Mouse (Mus musculus) thymus, adult 2 months (tissue): Measurements from ENCODE around the gene Paqr5. TPM values are rescaled to one million over a fixed set of nuclear protein-coding genes. Genes with fewer than 3 reads are reported as not detected.

Experiments used
- DNase-seq: peaks from one replicate; pipeline ENCODE4 v3.0.0; 2021
- H3K27ac ChIP-seq: fragments of 200-500 bp; 2 replicates; pipeline ENCODE4 v1.5.1; 2012; ENCODE audit warnings: low read length, control low read depth; ENCODE audit not compliant: control insufficient read depth, insufficient read depth
- H3K27me3 ChIP-seq: fragments of 200-500 bp; 2 replicates; pipeline ENCODE4 v1.6.1; 2012; ENCODE audit warnings: mild to moderate bottlenecking, low read length, moderate library complexity, mixed read lengths; ENCODE audit not compliant: control insufficient read depth, insufficient read depth
- H3K36me3 ChIP-seq: fragments of 200-500 bp; 2 replicates; pipeline ENCODE4 v1.6.1; 2012; ENCODE audit warnings: mild to moderate bottlenecking, low read length, moderate library complexity; ENCODE audit not compliant: control insufficient read depth, insufficient read depth
- H3K4me1 ChIP-seq: fragments of 200-500 bp; replicated peaks from 2 replicates; pipeline ENCODE4 v1.6.1; 2012; ENCODE audit warnings: low read length; ENCODE audit not compliant: control insufficient read depth, insufficient read depth
- H3K4me3 ChIP-seq: fragments of 200-500 bp; 2 replicates; pipeline ENCODE4 v1.5.1; 2012; ENCODE audit warnings: mild to moderate bottlenecking, low read length, control low read depth, moderate library complexity; ENCODE audit not compliant: control insufficient read depth, insufficient read depth
- CTCF ChIP-seq: fragments of 200-500 bp; IDR thresholded peaks from 2 replicates; pipeline ENCODE4 v1.5.1; 2012; ENCODE audit warnings: mild to moderate bottlenecking, control low read depth, low read length, moderate library complexity, borderline replicate concordance; ENCODE audit not compliant: control insufficient read depth, poor library complexity, insufficient read depth; ENCODE audit errors: extremely low read depth
- POLR2A ChIP-seq: fragments of 200-500 bp; IDR thresholded peaks from 2 replicates; pipeline ENCODE4 v1.6.1; 2012; ENCODE audit warnings: mild to moderate bottlenecking, low read length, control low read depth, moderate library complexity; ENCODE audit not compliant: control insufficient read depth, poor library complexity, insufficient read depth; ENCODE audit errors: extremely low read depth
- WGBS: fragments of 180-500 bp; shearing (Covaris S2); methylation state at CpG from one replicate; pipeline ENCODE4 v1.1.7; 2018; 5-methylcytosine and 5-hydroxymethylcytosine counted together
- polyA plus RNA-seq: library from polyadenylated mRNA; depleted of rRNA; stranded (reverse); fragments of >200 nt; gene quantifications from 2 replicates; pipeline ENCODE4 v1.2.3, GENCODE M21; 2012

The Paqr5 gene
- polyA plus RNA-seq, 1 experiment, result 5.3 TPM

DNA sequence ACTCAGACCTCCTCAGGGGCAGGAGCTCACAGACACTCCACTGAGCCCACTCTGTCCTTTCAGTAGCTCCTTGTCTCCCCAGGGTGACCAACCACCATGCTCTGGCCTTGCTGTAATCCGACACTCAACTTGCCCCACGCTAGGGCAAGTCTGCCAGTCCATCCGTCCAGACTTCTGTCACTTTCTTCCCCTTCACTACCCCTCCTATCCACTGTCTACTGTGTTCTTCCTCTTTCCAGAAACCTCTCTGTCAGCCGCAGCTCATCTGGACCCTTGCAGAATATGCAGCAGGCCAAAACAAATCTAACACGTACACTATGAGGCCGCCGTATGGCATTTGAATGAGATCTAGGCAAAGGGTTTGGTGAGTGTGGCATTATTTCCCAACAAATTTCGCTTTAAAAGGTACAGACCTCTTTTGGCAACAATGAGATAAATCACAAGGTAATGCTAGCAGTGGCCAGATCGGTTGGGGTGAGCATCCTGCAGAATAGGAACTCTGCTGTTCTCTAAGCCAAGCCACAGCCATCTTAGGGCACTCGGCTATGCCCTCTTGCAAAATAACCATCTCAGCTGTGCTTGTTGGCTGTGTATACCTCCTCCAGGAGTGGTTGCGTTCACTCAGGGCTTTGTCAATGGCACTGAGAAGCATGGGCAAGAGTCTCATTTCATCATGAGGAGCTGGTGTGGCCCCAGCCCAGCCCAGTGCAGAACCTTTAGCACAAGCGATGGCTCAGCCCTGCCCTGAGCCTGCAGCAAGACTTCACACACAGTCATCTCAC, 13.1 kb downstream of the Paqr5 start:
- TF ChIP-seq CTCF (no peak), POLR2A (no peak)
- H3K4me3 ChIP-seq, result no peak overlapping the region
- no peak for DNase-seq
- H3K27ac ChIP-seq, result no peak overlapping the region
- 71% methylated on average over 12 of the region's 12 CpGs for WGBS
- H3K27me3 ChIP-seq, result no peaks in the 10 kb centered on the region
- no peaks in the 10 kb centered on the region for H3K36me3 ChIP-seq
- H3K4me1 ChIP-seq, result no peaks in the 10 kb centered on the region

DNA sequence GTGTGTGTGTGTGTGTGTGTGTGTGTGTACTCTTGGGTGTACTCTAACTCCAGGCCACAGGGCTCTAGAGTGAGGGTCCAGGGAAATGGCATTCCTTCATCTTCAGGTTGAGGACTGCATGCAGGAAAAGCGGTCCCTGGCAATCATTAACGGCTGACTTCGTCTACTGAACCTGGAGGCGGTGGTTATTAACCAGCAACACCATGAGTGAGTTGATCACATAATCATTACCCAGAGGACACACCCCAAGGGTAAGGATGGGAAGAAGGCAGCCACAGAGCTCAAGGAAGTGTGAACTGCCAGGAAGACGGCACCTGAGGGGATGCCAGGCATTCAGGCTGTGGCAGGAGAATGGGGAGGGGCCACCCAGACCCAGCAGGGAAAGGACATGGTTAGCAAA, 18.3 kb downstream of the Paqr5 start:
- no peak overlapping the region for H3K4me3 ChIP-seq
- H3K27ac ChIP-seq, result no peak overlapping the region
- no peak for DNase-seq
- WGBS, result 94% methylated on average over 5 of the region's 5 CpGs
- no peaks in the 10 kb centered on the region for H3K36me3 ChIP-seq
- TF ChIP-seq POLR2A (no peak), CTCF (no peak)
- no peaks in the 10 kb centered on the region for H3K4me1 ChIP-seq
- H3K27me3 ChIP-seq, result no peaks in the 10 kb centered on the region

DNA sequence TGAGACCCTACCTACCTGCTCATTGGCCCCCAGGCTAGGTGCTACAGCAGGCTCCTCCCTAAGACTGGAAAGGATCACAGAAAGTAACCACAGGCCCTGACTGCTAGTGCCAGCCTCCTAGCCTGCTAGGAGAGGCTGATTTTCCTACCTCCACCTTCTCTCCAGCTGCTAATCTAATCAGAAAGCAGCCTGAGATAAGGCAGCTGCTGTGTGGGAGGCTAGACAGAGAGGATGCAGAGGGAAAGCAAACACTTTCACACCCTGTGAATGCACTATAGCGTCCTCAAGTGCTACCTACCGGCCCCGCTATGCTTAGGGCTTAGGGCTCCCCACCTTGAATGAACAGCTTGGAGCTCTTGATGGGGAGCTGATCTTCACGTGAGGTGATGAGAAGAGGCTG, 19.6 kb downstream of the Paqr5 start:
- Histone ChIP-seq H3K4me1 (no peaks in the 10 kb centered on the region), H3K27me3 (no peaks in the 10 kb centered on the region), H3K27ac (no peak overlapping the region), H3K36me3 (no peaks in the 10 kb centered on the region), H3K4me3 (no peak overlapping the region)
- TF ChIP-seq CTCF (no peak), POLR2A (no peak)
- 93% methylated on average over 4 of the region's 4 CpGs for WGBS
- DNase-seq, result no peak

- Histone ChIP-seq H3K36me3 (no peaks in the 10 kb centered on the region), H3K4me1 (no peaks in the 10 kb centered on the region), H3K27me3 (no peaks in the 10 kb centered on the region), H3K27ac (no peak overlapping the region), H3K4me3 (no peak overlapping the region)
- TF ChIP-seq POLR2A (no peak), CTCF (no peak)
- WGBS, result 92% methylated on average over 2 of the region's 2 CpGs
- no peak for DNase-seq
Observed at GRCm38 (mm10) chr9:62003611-62004010, 23.0 kb downstream of the Paqr5 start.

DNA sequence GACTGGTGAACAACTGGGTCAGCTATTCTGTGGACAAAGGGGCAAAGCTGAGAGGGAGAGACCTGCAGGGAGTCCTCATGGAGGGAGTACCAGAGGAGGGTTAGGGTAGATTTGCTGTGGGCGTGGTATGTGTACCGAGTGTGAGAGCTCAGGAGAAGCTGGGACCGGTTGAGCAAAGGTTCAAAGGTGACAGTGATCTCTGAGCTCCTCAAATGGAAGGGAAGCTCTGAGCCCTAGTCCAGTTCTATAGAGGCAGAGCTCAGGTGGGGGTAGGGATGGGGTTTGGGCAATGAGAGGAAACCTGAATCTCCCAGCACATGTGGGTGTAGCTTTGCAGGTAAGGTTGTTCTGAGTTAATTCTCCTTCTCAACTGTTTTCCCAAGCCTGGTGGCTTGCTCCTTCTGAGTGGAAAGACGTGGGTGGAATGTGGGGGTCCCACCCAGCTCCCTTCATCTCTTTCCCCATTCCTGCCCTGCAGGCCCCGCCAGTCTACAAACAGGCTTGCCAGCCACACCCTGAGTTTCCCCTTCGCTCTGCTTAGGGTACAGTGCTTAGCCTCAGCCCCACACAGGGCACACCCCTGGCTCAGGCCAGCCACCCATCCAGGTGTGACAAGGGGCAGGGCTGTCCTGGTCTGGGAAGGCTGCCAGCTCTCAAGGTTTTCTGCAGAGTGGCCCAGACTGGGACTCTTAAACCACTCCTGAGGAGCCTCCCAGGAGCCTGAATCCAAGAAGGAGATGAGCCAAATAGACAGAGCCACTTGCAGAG, 26.8 kb downstream of the Paqr5 start:
- Histone ChIP-seq H3K4me3 (no peak overlapping the region), H3K27ac (no peak overlapping the region), H3K36me3 (no peaks in the 10 kb centered on the region), H3K4me1 (no peaks in the 10 kb centered on the region), H3K27me3 (no peaks in the 10 kb centered on the region)
- WGBS, result 92% methylated on average over 6 of the region's 6 CpGs
- TF ChIP-seq CTCF, result no peak
- no peak for TF ChIP-seq POLR2A
- DNase-seq, result no peak

DNA sequence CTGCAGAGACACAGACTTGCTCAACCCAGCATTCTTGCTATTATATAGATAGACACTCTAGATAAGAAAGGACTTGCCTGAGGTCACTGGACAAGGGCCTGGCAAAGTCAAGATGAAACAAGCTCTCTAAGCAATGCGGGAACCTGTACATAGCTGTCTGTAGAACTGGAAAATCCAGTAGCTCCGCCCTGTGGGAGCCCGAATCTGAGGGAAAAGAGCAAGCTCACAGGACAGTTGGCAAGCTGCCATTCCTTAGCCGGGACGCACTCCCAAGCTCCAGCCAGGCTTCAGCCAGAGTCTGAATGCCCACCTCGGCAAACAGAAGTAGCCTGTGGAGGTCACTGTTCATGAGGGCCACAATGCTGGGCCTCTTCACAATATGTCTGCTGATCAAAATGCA, 28.8 kb downstream of the Paqr5 start:
- Histone ChIP-seq H3K27me3 (no peaks in the 10 kb centered on the region), H3K4me3 (no peak overlapping the region), H3K36me3 (no peaks in the 10 kb centered on the region), H3K27ac (no peak overlapping the region), H3K4me1 (no peaks in the 10 kb centered on the region)
- DNase-seq, result no peak
- no peak for TF ChIP-seq POLR2A
- no peak for TF ChIP-seq CTCF
- WGBS, result 91% methylated on average over 6 of the region's 6 CpGs

DNA sequence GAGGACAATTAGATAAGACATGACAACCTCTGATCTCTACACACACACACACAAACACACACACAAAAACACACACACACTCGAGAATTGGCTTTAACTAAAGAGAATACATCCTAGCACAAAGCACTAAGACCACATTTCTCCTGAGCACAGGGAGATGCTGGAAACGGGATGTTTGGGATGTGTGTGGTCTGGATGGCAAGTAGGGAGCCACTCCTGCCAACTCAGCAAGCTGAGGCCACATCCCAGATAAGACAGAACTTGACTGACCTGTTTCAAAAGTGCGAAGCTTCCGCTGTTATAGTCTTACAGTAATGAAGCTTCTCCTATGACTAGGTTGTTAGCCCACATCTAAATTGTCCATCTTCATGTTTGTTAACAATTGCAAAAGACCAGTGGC, 35.5 kb downstream of the Paqr5 start:
- DNase-seq, result no peak
- Histone ChIP-seq H3K27me3 (no peaks in the 10 kb centered on the region), H3K36me3 (no peaks in the 10 kb centered on the region), H3K27ac (no peak overlapping the region), H3K4me1 (peaks cover 1% of the 10 kb centered on the region), H3K4me3 (no peak overlapping the region)
- TF ChIP-seq POLR2A (no peak), CTCF (no peak)
- 87% methylated on average over 4 of the region's 4 CpGs for WGBS
